Mouse (Mus musculus) heart, embryonic 14.5 days (tissue): ENCODE measurements around the gene Sgms1. TPM values are rescaled to one million over a fixed set of nuclear protein-coding genes. Genes with fewer than 3 reads are reported as not detected.

Experiments
- ATAC-seq: fragments of 200-750 bp; cut with Nextera tagmentation; 2 replicates; pipeline ENCODE4 v1.8.0; 2017; ENCODE audit warnings: low read depth, moderate TSS enrichment; ENCODE audit not compliant: insufficient number of reproducible peaks, insufficient read depth, low FRiP score
- H3K27ac ChIP-seq, 2 experiments: fragments of 200-500 bp in 1 of 2; fragments of 300-500 bp in 1 of 2; sonication (generic) in 1 of 2; replicated peaks in 1 of 2; 2 replicates each; pipeline ENCODE4 v1.5.1; 2012 to 2014; ENCODE audit warnings: low read depth in 2 of 2, low read length in 2 of 2, control low read depth in 1 of 2, mild to moderate bottlenecking in 1 of 2, mixed read lengths in 1 of 2; ENCODE audit not compliant: control insufficient read depth in 1 of 2, insufficient read depth in 1 of 2
- H3K27me3 ChIP-seq: fragments of 300-500 bp; sonication (generic); 2 replicates; pipeline ENCODE4 v1.6.1; 2014; ENCODE audit warnings: mild to moderate bottlenecking, low read length, control low read depth; ENCODE audit not compliant: control insufficient read depth, insufficient read depth
- H3K36me3 ChIP-seq: fragments of 300-500 bp; sonication (generic); 2 replicates; pipeline ENCODE4 v1.6.1; 2014; ENCODE audit warnings: mild to moderate bottlenecking, control low read depth, low read length, mixed read lengths; ENCODE audit not compliant: control insufficient read depth, insufficient read depth
- H3K4me1 ChIP-seq, 2 experiments: fragments of 200-500 bp in 1 of 2; fragments of 300-500 bp in 1 of 2; sonication (generic) in 1 of 2; 2 replicates each; pipeline ENCODE4 v1.6.1; 2012 to 2014; ENCODE audit warnings: low read length in 2 of 2, control low read depth in 1 of 2, mixed read lengths in 1 of 2; ENCODE audit not compliant: control insufficient read depth in 2 of 2, insufficient read depth in 2 of 2
- H3K4me2 ChIP-seq: fragments of 300-500 bp; sonication (generic); 2 replicates; pipeline ENCODE4 v1.6.1; 2014; ENCODE audit warnings: mild to moderate bottlenecking, low read length
- H3K4me3 ChIP-seq, 2 experiments: fragments of 200-500 bp in 1 of 2; fragments of 300-500 bp in 1 of 2; sonication (generic) in 1 of 2; 2 replicates each; pipeline ENCODE4 v1.5.1; 2012 to 2014; ENCODE audit warnings: low read length in 2 of 2, mild to moderate bottlenecking in 2 of 2, control low read depth in 1 of 2, low read depth in 1 of 2, moderate library complexity in 1 of 2; ENCODE audit not compliant: control insufficient read depth in 1 of 2, insufficient read depth in 1 of 2
- H3K9ac ChIP-seq: fragments of 300-500 bp; sonication (generic); 2 replicates; pipeline ENCODE4 v1.6.1; 2014; ENCODE audit warnings: mild to moderate bottlenecking, low read length
- H3K9me3 ChIP-seq: fragments of 300-500 bp; sonication (generic); 2 replicates; pipeline ENCODE4 v1.6.1; 2016; ENCODE audit warnings: low read length, control low read depth; ENCODE audit not compliant: control insufficient read depth
- WGBS: fragments of 180-500 bp; shearing (Covaris S2); extraction: QIAGEN DNeasy Blood & Tissue Kit; methylation state at CpG from one replicate; pipeline ENCODE4 v1.1.7; 2014; 5-methylcytosine and 5-hydroxymethylcytosine counted together
- polyA plus RNA-seq: library from polyadenylated mRNA; unstranded; fragments of >200 nt; fragmentation: Nextera tagmentation; extraction: Ambion mirVana; gene quantifications from 2 replicates; pipeline ENCODE4 v1.2.1, GENCODE M21; 2014

The Sgms1 gene
- polyA plus RNA-seq, 1 experiment from 2014 or later: 41.3 TPM

DNA sequence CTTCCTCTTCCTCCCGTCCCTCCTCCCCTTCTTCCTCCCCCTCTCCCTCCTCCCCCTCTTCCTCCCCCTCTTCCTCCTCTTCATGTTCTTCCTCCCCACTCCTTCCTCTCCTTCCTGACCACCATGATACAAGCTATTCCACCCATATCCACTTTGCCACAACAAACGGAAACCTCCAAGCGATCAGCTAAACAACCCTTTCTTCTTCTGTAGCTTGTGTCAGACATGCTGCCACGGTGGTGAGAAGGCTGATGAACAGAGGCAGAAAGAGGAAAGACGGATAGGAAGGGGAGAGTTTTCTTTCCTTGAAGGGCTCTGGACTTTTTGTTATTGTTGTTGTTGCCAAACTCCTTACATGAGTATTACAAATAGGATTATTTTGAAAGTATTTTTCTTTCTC is 14.9 kb upstream of the Sgms1 start:
- Histone ChIP-seq H3K9me3 (no peaks in the 10 kb centered on the region), H3K36me3 (no peaks in the 10 kb centered on the region), H3K4me2 (no peak overlapping the region), H3K4me1 (no peaks in the 10 kb centered on the region), H3K27me3 (no peaks in the 10 kb centered on the region), H3K4me3 (no peak overlapping the region), H3K9ac (no peak overlapping the region), H3K27ac (no peak overlapping the region)
- no peak for ATAC-seq
- 77% methylated on average over 5 of the region's 5 CpGs for WGBS

DNA sequence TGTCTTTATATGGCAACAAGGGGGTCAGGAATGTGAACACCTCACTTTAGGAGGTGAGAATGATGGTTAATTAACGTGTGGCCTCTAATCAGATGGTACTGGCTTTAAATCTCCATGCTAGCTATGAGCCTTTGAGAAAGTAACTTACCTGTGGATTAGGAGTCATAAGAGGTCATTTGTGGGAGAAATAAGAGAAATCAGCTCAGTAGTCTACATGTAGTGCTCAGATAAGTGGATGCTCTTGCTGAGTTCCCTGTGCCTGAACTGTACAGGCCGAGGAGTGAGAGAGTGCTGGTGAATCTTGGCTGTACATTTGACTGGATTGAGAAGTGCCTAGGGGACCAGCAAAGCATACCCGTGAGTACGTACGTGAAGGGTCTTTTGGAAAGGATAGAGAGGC is 14.3 kb upstream of the Sgms1 start:
- H3K4me2 ChIP-seq: no peak overlapping the region
- H3K4me1 ChIP-seq: no peaks in the 10 kb centered on the region
- no peaks in the 10 kb centered on the region for H3K36me3 ChIP-seq
- H3K27ac ChIP-seq: no peak overlapping the region
- no peaks in the 10 kb centered on the region for H3K9me3 ChIP-seq
- H3K4me3 ChIP-seq: no peak overlapping the region
- no peak for ATAC-seq
- H3K27me3 ChIP-seq: no peaks in the 10 kb centered on the region
- no peak overlapping the region for H3K9ac ChIP-seq
- WGBS: 89% methylated on average over 5 of the region's 5 CpGs

DNA sequence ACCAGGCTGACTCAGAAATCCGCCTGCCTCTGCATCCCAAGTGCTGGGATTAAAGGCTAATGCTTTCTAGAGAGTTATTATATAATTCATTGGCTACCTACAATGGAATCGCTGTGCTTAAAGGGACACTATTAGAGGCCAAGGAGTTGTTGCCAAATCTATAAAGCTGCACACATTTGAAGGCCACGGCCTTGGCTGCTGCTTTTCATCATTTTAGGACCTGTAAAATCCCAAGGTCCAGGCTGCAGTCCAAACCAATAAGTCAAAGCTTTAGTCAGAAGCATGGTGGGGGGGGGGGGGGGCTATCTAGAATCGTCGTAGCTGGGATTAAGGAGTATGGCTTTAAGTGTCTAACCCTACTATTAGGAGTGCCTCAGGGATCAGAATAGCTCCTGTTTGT is 9.0 kb upstream of the Sgms1 start:
- Histone ChIP-seq H3K27ac (no peak overlapping the region), H3K4me2 (no peak overlapping the region), H3K4me3 (no peak overlapping the region), H3K36me3 (no peaks in the 10 kb centered on the region), H3K4me1 (no peaks in the 10 kb centered on the region; a peak in 1 of 4 replicates), H3K9ac (no peak overlapping the region), H3K27me3 (no peaks in the 10 kb centered on the region), H3K9me3 (no peaks in the 10 kb centered on the region)
- 73% methylated on average over 5 of the region's 5 CpGs for WGBS
- ATAC-seq: no peak

DNA sequence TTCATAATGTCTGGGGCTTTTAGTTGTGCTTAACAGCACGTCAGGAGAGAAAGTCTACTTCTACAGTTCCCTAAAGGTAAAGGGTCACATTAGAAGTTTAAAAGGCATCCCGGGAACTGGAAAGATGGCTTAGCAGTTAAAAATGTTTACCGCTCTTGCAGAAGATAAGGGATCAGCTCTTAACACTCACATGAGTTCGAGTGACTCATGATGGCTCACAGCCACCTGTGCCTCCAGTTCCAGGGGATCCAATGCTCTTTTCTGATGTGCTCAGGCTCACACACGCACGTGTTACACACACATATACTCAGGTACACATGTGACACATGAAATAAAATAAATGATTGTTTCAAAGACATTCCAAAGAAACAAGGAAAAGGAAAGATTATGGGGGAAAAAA is 6.8 kb upstream of the Sgms1 start:
- Histone ChIP-seq H3K27ac (no peak overlapping the region), H3K36me3 (no peaks in the 10 kb centered on the region), H3K4me1 (no peaks in the 10 kb centered on the region; a peak in 1 of 4 replicates), H3K4me3 (no peak overlapping the region), H3K9ac (no peak overlapping the region), H3K27me3 (no peaks in the 10 kb centered on the region), H3K4me2 (no peak overlapping the region), H3K9me3 (no peaks in the 10 kb centered on the region)
- WGBS: 63% methylated on average over 6 of the region's 6 CpGs
- no peak for ATAC-seq

DNA sequence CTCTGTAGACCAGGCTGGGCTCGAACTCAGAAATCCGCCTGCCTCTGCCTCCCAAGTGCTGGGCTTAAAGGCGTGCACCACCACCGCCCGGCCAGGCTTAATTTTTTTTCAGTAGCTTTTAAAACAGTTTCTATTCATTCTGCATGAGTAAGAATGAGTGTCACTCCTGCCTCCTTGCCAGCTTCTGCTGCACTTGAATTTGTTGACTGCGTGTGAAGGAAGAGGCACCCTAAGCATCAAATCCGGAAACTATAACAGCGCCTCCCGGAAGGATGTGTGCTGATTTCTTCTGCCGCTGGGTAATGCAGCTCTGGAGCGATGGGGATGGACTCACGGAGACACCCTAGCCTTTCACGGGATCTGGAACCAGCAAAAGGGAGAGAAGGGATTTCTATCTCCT is 5.3 kb upstream of the Sgms1 start:
- H3K9ac ChIP-seq: no peak overlapping the region
- no peaks in the 10 kb centered on the region for H3K9me3 ChIP-seq
- H3K27me3 ChIP-seq: no peaks in the 10 kb centered on the region
- WGBS: 83% methylated on average over 13 of the region's 13 CpGs
- no peak overlapping the region for H3K4me2 ChIP-seq
- no peak overlapping the region for H3K27ac ChIP-seq
- H3K36me3 ChIP-seq: no peaks in the 10 kb centered on the region; the same call in 1 of the 2 replicates
- ATAC-seq: no peak
- H3K4me1 ChIP-seq: peaks cover 3 to 6% of the 10 kb centered on the region in 2 experiments; a peak in 3 of 4 replicates
- no peak overlapping the region for H3K4me3 ChIP-seq

DNA sequence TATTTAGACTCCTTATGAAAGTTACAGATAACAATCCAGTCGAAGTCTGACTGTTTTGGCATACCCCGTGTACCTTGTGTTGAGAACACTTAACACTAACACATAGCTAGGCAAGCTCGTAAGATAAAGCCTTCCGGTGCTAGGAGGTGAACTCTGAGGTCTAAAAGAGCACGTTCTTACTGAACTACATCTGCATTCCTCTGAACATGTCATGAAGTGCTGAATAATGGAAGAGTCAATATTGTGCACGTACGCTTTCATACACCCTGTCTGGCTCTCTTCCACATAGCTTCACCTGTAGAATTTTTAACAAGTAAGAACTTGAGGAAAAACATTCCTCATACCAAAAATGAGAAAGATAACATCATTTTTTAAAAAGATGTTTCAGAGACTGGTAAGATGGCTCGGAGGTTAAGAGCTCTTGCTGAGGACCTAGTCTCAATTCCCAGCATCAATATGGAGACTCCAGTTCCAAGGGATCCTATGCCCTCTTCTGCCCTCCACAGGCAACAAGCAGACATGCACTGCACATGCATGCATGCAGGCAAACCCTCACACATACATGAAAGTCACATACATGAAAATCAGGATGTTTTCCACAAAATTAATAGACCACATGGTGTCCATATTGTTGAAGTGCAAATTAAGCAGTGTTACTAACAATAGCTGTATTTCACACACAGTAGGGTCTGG is 4.4 kb upstream of the Sgms1 start:
- Histone ChIP-seq H3K9me3 (no peaks in the 10 kb centered on the region), H3K4me3 (no peak overlapping the region), H3K4me1 (peaks cover 5 to 7% of the 10 kb centered on the region in 2 experiments; a peak in 3 of 4 replicates), H3K36me3 (no peaks in the 10 kb centered on the region; the same call in 1 of the 2 replicates), H3K9ac (no peak overlapping the region), H3K4me2 (no peak overlapping the region), H3K27ac (no peak overlapping the region), H3K27me3 (no peaks in the 10 kb centered on the region)
- WGBS: 47% methylated on average over 8 of the region's 8 CpGs
- ATAC-seq: no peak

DNA sequence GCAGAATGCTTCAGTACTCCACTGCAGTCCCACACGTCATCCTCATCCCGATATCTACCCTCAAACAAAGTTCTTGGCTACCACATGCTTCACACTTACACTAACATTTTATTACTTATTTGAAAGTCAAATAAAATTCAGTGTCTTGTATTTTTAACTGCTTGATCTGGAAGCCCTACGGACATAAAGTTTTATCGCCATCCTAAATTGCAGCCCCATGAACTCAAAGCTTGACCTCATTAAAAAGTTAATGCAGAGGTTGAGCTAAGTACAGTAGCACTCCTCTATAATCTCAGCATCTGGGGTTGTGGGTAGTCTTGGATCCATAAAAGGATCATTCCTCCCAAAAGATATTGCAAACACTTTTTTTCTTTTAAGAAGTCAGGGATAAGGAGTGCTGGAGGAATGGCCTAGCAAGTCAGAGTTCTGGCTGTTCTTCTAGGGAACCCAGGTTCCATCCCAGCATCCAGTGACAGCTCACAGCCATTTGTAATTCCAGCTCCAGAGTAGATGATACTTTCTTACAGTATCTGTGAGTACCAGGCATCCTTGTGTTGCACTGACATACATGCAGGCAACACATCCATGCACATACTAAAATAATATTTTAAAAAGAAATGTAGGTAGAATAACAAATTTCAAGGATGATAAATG is 3.7 kb upstream of the Sgms1 start:
- Histone ChIP-seq H3K27me3 (no peaks in the 10 kb centered on the region), H3K9me3 (no peaks in the 10 kb centered on the region), H3K27ac (no peak overlapping the region), H3K4me3 (no peak overlapping the region), H3K9ac (no peak overlapping the region), H3K4me2 (no peak overlapping the region), H3K36me3 (no peaks in the 10 kb centered on the region; the same call in 1 of the 2 replicates), H3K4me1 (peaks cover 5 to 7% of the 10 kb centered on the region in 2 experiments; a peak in 3 of 4 replicates)
- no peak for ATAC-seq
- 83% methylated on average over 4 of the region's 4 CpGs for WGBS
